Mouse (Mus musculus): ENCODE data around the gene Asic2. TPM values are rescaled to one million over a fixed set of nuclear protein-coding genes. Genes with fewer than 3 reads are reported as not detected.

Asic2 gene
- polyA plus RNA-seq, 1 experiment: 0.75 TPM

GRCm38 (mm10) chr11:80862941-80863340 is 1105.3 kb downstream of the Asic2 start:
- Histone ChIP-seq H3K4me1 (ENCODE audit: control insufficient read depth, insufficient read depth, low read length) (no peaks in the 10 kb centered on the region), H3K4me3 (ENCODE audit: insufficient read depth, low read depth, low read length) (no peak overlapping the region), H3K27ac (ENCODE audit: insufficient read depth, low read depth, low read length) (no peak overlapping the region), H3K36me3 (ENCODE audit: control insufficient read depth, insufficient read depth, low read length) (no peaks in the 10 kb centered on the region), H3K27me3 (replicated peaks; ENCODE audit: control insufficient read depth, insufficient read depth, low read length) (no peaks in the 10 kb centered on the region)
- no peak for DNase-seq
- no peak for TF ChIP-seq CTCF (conservative IDR thresholded peaks at IDR 0.05; ENCODE audit: insufficient read depth, insufficient read length, low read depth, low read length)
- TF ChIP-seq POLR2A (IDR thresholded peaks at IDR 0.05; ENCODE audit: low read depth, low read length): no peak
- WGBS: 92% methylated on average over 7 of the region's 7 CpGs

DNA sequence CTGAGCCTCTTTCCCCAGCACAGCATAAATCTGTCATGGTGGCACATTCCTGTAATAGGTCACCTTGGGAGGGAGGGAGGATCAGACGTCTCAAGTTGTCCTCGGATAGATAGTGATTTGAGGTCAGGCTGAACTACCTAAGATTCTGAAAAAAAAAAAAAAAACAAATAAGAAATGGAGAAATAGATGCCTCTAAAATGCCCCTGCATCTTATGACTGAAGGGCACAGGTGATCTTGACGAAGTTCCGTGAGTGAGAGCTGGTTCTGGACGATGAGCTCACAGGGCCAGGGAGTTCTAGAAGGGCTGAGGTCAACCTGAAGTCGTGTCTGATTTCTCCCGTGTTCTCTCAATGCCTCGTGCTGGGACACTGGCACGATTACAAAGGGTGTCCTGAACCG is 1110.2 kb downstream of the Asic2 start, which contains the start of gene Spaca3:
TSS of gene Spaca3 (plus strand) at position 301 of the 400 bp plus-strand sequence.
- H3K4me3 ChIP-seq (ENCODE audit: insufficient read depth, low read depth, low read length): no peak within 1 kb of the TSS
- TF ChIP-seq CTCF (conservative IDR thresholded peaks at IDR 0.05; ENCODE audit: insufficient read depth, insufficient read length, low read depth, low read length) (no peak), POLR2A (IDR thresholded peaks at IDR 0.05; ENCODE audit: low read depth, low read length) (no peak)
- H3K4me1 ChIP-seq (ENCODE audit: control insufficient read depth, insufficient read depth, low read length): no peaks in the 10 kb centered on the region
- H3K27me3 ChIP-seq (replicated peaks; ENCODE audit: control insufficient read depth, insufficient read depth, low read length): no peaks in the 10 kb centered on the region
- no peak for DNase-seq
- H3K36me3 ChIP-seq (ENCODE audit: control insufficient read depth, insufficient read depth, low read length): no peaks in the 10 kb centered on the region
- 40% methylated on average over 10 of the region's 10 CpGs for WGBS
- no peak within 1 kb of the TSS for H3K27ac ChIP-seq (ENCODE audit: insufficient read depth, low read depth, low read length)

GRCm38 (mm10) chr11:80856827-80857226 is 1111.4 kb downstream of the Asic2 start:
- H3K4me3 ChIP-seq (ENCODE audit: insufficient read depth, low read depth, low read length): no peak overlapping the region
- H3K36me3 ChIP-seq (ENCODE audit: control insufficient read depth, insufficient read depth, low read length): no peaks in the 10 kb centered on the region
- DNase-seq: no peak
- TF ChIP-seq CTCF (conservative IDR thresholded peaks at IDR 0.05; ENCODE audit: insufficient read depth, insufficient read length, low read depth, low read length) (no peak), POLR2A (IDR thresholded peaks at IDR 0.05; ENCODE audit: low read depth, low read length) (no peak)
- 84% methylated on average over 2 of the region's 2 CpGs for WGBS
- H3K27me3 ChIP-seq (replicated peaks; ENCODE audit: control insufficient read depth, insufficient read depth, low read length): no peaks in the 10 kb centered on the region
- H3K27ac ChIP-seq (ENCODE audit: insufficient read depth, low read depth, low read length): no peak overlapping the region
- no peaks in the 10 kb centered on the region for H3K4me1 ChIP-seq (ENCODE audit: control insufficient read depth, insufficient read depth, low read length)

- TF ChIP-seq CTCF (conservative IDR thresholded peaks at IDR 0.05; ENCODE audit: insufficient read depth, insufficient read length, low read depth, low read length) (no peak), POLR2A (IDR thresholded peaks at IDR 0.05; ENCODE audit: low read depth, low read length) (no peak)
- H3K27me3 ChIP-seq (replicated peaks; ENCODE audit: control insufficient read depth, insufficient read depth, low read length): no peaks in the 10 kb centered on the region
- DNase-seq: no peak
- H3K4me3 ChIP-seq (ENCODE audit: insufficient read depth, low read depth, low read length): no peak overlapping the region
- H3K36me3 ChIP-seq (ENCODE audit: control insufficient read depth, insufficient read depth, low read length): no peaks in the 10 kb centered on the region
- H3K27ac ChIP-seq (ENCODE audit: insufficient read depth, low read depth, low read length): no peak overlapping the region
- WGBS: 68% methylated on average over 7 of the region's 7 CpGs
- H3K4me1 ChIP-seq (ENCODE audit: control insufficient read depth, insufficient read depth, low read length): no peaks in the 10 kb centered on the region
Observed at GRCm38 (mm10) chr11:80854908-80855307, 1113.3 kb downstream of the Asic2 start.

DNA sequence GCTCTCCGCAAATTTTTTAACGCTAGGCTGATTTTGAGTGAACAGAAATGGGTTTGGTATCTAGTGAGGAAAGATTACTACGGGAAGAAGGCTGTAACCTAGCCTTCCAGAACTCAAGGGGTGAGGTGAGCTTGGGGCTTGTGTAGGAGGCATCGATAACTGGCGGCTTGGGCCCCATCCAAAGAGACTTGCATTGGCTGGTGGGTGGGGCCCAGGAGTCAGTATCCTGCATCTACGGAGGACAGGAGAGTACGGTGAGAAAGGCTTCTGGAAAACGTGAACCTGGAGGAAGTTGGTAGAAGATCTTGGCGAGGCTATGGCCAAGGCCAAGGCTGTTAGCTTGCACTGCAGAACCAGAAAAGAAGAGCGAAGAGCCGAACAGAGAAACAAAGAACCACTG is 1113.8 kb downstream of the Asic2 start:
- Histone ChIP-seq H3K36me3 (ENCODE audit: control insufficient read depth, insufficient read depth, low read length) (no peaks in the 10 kb centered on the region), H3K4me1 (ENCODE audit: control insufficient read depth, insufficient read depth, low read length) (no peaks in the 10 kb centered on the region), H3K4me3 (ENCODE audit: insufficient read depth, low read depth, low read length) (no peak overlapping the region), H3K27me3 (replicated peaks; ENCODE audit: control insufficient read depth, insufficient read depth, low read length) (no peaks in the 10 kb centered on the region), H3K27ac (ENCODE audit: insufficient read depth, low read depth, low read length) (no peak overlapping the region)
- no peak for TF ChIP-seq POLR2A (IDR thresholded peaks at IDR 0.05; ENCODE audit: low read depth, low read length)
- TF ChIP-seq CTCF (conservative IDR thresholded peaks at IDR 0.05; ENCODE audit: insufficient read depth, insufficient read length, low read depth, low read length): no peak
- 81% methylated on average over 11 of the region's 11 CpGs for WGBS
- no peak for DNase-seq

DNA sequence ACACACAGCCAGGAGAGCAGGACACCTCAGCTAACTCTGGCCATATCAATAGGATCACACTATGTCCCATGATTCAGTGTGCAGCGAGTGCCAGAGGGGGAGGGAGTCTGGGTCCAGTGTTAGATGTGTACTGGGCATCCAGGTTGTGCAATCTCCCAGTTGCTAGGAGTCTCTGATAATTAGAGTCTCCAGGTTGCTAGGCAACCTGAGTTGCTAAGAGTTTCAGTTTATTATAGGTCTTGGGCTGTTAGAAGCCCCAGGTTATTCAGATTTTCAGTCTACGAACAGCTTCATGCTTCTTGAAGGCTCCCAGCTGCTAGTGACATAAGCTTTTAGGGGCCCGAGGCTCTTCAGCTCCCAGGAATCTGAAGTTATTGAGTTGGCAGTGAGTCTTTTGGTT is 1115.2 kb downstream of the Asic2 start:
- H3K4me3 ChIP-seq (ENCODE audit: insufficient read depth, low read depth, low read length): no peak overlapping the region
- H3K36me3 ChIP-seq (ENCODE audit: control insufficient read depth, insufficient read depth, low read length): no peaks in the 10 kb centered on the region
- no peak for DNase-seq
- TF ChIP-seq CTCF (conservative IDR thresholded peaks at IDR 0.05; ENCODE audit: insufficient read depth, insufficient read length, low read depth, low read length) (no peak), POLR2A (IDR thresholded peaks at IDR 0.05; ENCODE audit: low read depth, low read length) (no peak)
- WGBS: 61% methylated on average over 3 of the region's 3 CpGs
- no peaks in the 10 kb centered on the region for H3K4me1 ChIP-seq (ENCODE audit: control insufficient read depth, insufficient read depth, low read length)
- no peaks in the 10 kb centered on the region for H3K27me3 ChIP-seq (replicated peaks; ENCODE audit: control insufficient read depth, insufficient read depth, low read length)
- H3K27ac ChIP-seq (ENCODE audit: insufficient read depth, low read depth, low read length): no peak overlapping the region

DNA sequence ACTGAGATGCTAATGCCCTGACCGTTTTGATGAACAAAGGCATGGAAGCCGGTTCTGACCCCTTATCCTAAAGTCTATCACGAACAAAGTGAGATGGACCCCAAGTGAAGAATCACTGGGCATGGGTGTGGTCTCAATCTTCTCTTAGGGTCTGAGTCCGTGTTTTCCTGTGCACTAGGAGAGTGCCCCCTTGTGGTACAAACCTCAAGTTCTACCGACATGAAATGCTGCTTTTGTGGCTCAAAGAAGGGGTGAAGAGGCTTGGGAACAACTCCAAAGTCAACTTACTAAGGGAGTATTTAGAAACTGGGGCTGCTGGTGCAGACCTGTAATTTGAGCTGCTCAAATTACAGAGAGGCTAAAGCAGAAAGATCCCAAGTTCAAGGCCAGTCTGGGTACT is 1116.4 kb downstream of the Asic2 start:
- peak; percentile 28 for DNase-seq
- Histone ChIP-seq H3K36me3 (ENCODE audit: control insufficient read depth, insufficient read depth, low read length) (no peaks in the 10 kb centered on the region), H3K4me1 (ENCODE audit: control insufficient read depth, insufficient read depth, low read length) (no peaks in the 10 kb centered on the region), H3K27ac (ENCODE audit: insufficient read depth, low read depth, low read length) (no peak overlapping the region), H3K4me3 (ENCODE audit: insufficient read depth, low read depth, low read length) (no peak overlapping the region), H3K27me3 (replicated peaks; ENCODE audit: control insufficient read depth, insufficient read depth, low read length) (no peaks in the 10 kb centered on the region)
- 40% methylated on average over 5 of the region's 5 CpGs for WGBS
- TF ChIP-seq POLR2A (IDR thresholded peaks at IDR 0.05; ENCODE audit: low read depth, low read length) (no peak), CTCF (conservative IDR thresholded peaks at IDR 0.05; ENCODE audit: insufficient read depth, insufficient read length, low read depth, low read length) (peak; percentile 51)
